ENCODE assay signal across 17 mouse cellular contexts in the genomic region with DNA sequence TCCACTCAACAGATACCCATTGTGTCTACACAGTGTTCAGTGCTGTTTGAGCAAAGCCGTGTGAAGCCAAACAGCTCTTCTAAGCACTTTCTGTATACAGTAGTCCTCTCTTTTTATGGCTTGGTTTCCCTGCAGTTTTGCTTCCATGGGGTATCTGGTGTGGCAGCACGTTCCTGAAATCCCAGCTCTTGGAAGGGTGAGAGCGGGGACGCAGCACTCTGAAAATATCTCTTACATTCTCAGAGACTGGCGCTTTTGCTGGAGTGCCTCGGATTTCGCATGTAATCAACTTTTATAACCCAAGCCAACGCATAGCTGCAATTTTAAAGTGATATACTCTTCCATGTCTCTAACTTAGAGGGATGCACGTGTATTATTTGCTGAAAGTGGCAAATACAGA.
DNase-seq lines count a peak whose midpoint lies in the region; ATAC-seq and TF ChIP-seq lines count a peak whose summit lies in the region.
"Had no signal": no experiment of that assay in that cellular context is flagged by ENCODE, and none has a peak within 500 bp of the region (broad histone marks: within the 10 kb centered on the region; RNA-seq: fewer than 3 reads in every experiment).

No protein-coding gene starts in this region.

- H3K9ac ChIP-seq in hindbrain, postnatal 0 days (replicated peaks; ENCODE audit: low read length): no peak overlapping the region
- H3K9ac ChIP-seq: embryonic facial prominence, embryonic 12.5 days; limb, embryonic 13.5 days; liver, embryonic 13.5 days; lung, embryonic 14.5 days; stomach, embryonic 15.5 days had no signal

- DNase-seq in hindbrain, postnatal 0 days (ENCODE audit: low spot score): no peak
- no peak for DNase-seq in hindbrain, embryonic 10.5 days (ENCODE audit: low spot score)
- peak; percentile 40 for DNase-seq in brain, embryonic 14.5 days (ENCODE audit: low read depth)
- DNase-seq in frontal cortex, adult 2 months (ENCODE audit: extremely low spot score in 1 of 2, low spot score in 1 of 2): peak; percentile 14 to 51
- peak; percentile 27 for DNase-seq in right cerebral cortex, postnatal 14 days
- DNase-seq in gastrocnemius, postnatal 25 days: no peak
- no peak for DNase-seq in kidney, postnatal 4 days
- DNase-seq: heart, adult 2 months; liver, embryonic 13.5 days; lung, embryonic 14.5 days; lung, postnatal 36 days; thymus, adult 18-20 months had no signal

- H3K4me3 ChIP-seq in hindbrain, postnatal 0 days (ENCODE audit: low read length): no peak overlapping the region
- H3K4me3 ChIP-seq in hindbrain, embryonic 10.5 days: no peak overlapping the region
- H3K4me3 ChIP-seq: embryonic facial prominence, embryonic 12.5 days; erythroblast, embryonic 14.5 days; heart, adult 2 months; limb, embryonic 13.5 days; liver, embryonic 13.5 days; stomach, embryonic 15.5 days had no signal

- H3K9me3 ChIP-seq in hindbrain, postnatal 0 days (ENCODE audit: low read length): no peaks in the 10 kb centered on the region
- no peaks in the 10 kb centered on the region for H3K9me3 ChIP-seq in hindbrain, embryonic 10.5 days
- H3K9me3 ChIP-seq: embryonic facial prominence, embryonic 12.5 days; limb, embryonic 13.5 days; liver, embryonic 13.5 days; stomach, embryonic 15.5 days had no signal

- H3K4me2 ChIP-seq in hindbrain, postnatal 0 days (ENCODE audit: low read depth, low read length): no peak overlapping the region
- H3K4me2 ChIP-seq: embryonic facial prominence, embryonic 12.5 days; limb, embryonic 13.5 days; liver, embryonic 13.5 days; lung, embryonic 14.5 days; stomach, embryonic 15.5 days had no signal

- H3K4me1 ChIP-seq in hindbrain, postnatal 0 days (ENCODE audit: insufficient read depth, low read length): 0 out of 2 replicates have a peak, but pooled peaks cover 7% of the 10 kb centered on the region
- peaks cover 33% of the 10 kb centered on the region for H3K4me1 ChIP-seq in hindbrain, embryonic 10.5 days (replicated peaks)
- H3K4me1 ChIP-seq: limb, embryonic 13.5 days; liver, embryonic 13.5 days; stomach, embryonic 15.5 days had no signal

- TF ChIP-seq POLR2A in brain, embryonic 14.5 days (IDR thresholded peaks at IDR 0.05; ENCODE audit: borderline replicate concordance, extremely low read depth, insufficient read depth, insufficient read length, poor library complexity, severe bottlenecking): no peak

- H3K27ac ChIP-seq in hindbrain, postnatal 0 days: peak overlapping the region; percentile 22; the same call in 1 of the 2 replicates
- H3K27ac ChIP-seq in hindbrain, embryonic 10.5 days: no peak overlapping the region
- H3K27ac ChIP-seq: embryonic facial prominence, embryonic 12.5 days; heart, adult 2 months; limb, embryonic 13.5 days; liver, embryonic 13.5 days; stomach, embryonic 15.5 days had no signal

- 69% methylated on average over 9 of the region's 9 CpGs for WGBS in hindbrain, postnatal 0 days
- WGBS in hindbrain, embryonic 10.5 days: 84% methylated on average over 9 of the region's 9 CpGs

- H3K36me3 ChIP-seq in hindbrain, postnatal 0 days (ENCODE audit: insufficient read depth, low read length): no peaks in the 10 kb centered on the region
- no peaks in the 10 kb centered on the region for H3K36me3 ChIP-seq in hindbrain, embryonic 10.5 days
- H3K36me3 ChIP-seq: embryonic facial prominence, embryonic 12.5 days; limb, embryonic 13.5 days; liver, embryonic 13.5 days; stomach, embryonic 15.5 days had no signal

- no peak for TF ChIP-seq CTCF in hindbrain, postnatal 0 days (IDR thresholded peaks at IDR 0.05; ENCODE audit: low read depth)
- TF ChIP-seq CTCF in brain, embryonic 14.5 days (IDR thresholded peaks at IDR 0.05; ENCODE audit: borderline replicate concordance, extremely low read depth, insufficient read depth, insufficient read length): no peak

- ATAC-seq in hindbrain, postnatal 0 days: no peak
- ATAC-seq: intestine, postnatal 0 days had no signal

- H3K27me3 ChIP-seq in hindbrain, postnatal 0 days (ENCODE audit: insufficient read depth, low read length): no peaks in the 10 kb centered on the region
- peaks cover 48% of the 10 kb centered on the region for H3K27me3 ChIP-seq in hindbrain, embryonic 10.5 days (ENCODE audit: insufficient read depth, poor library complexity, severe bottlenecking)
- H3K27me3 ChIP-seq: liver, embryonic 13.5 days; stomach, embryonic 15.5 days had no signal

Comparison
In these comparisons a context has a peak if more than half of its experiments do, and no peak if none do; other contexts are left out.
1. DNase-seq: peak in brain, embryonic 14.5 days (single experiment), frontal cortex, adult 2 months (2 of 2) and right cerebral cortex, postnatal 14 days (single experiment); none in hindbrain, postnatal 0 days (single experiment), hindbrain, embryonic 10.5 days (single experiment), gastrocnemius, postnatal 25 days (single experiment) and kidney, postnatal 4 days (0 of 2).